Mouse (Mus musculus): ENCODE results near the gene Ipo9. TPM values are rescaled to one million over a fixed set of nuclear protein-coding genes. Genes with fewer than 3 reads are reported as not detected.
A peak's percentile ranks its signal among the peaks of the same experiment; 100 is the strongest.

Ipo9 gene
- polyA plus RNA-seq, 1 experiment from 2014 or later: 114 TPM

GRCm38 (mm10) chr1:135413996-135414395 lies 16.3 kb downstream of the Ipo9 start:
- Histone ChIP-seq H3K27me3 (replicated peaks; ENCODE audit: control insufficient read depth, insufficient read depth, low read length) (no peaks in the 10 kb centered on the region), H3K36me3 (ENCODE audit: control insufficient read depth, insufficient read depth, low read length) (peaks cover 92% of the 10 kb centered on the region), H3K9me3 (replicated peaks; ENCODE audit: control insufficient read depth, low read length) (no peaks in the 10 kb centered on the region), H3K4me2 (ENCODE audit: low read length) (no peak overlapping the region), H3K27ac (ENCODE audit: low read depth, low read length) (no peak overlapping the region), H3K9ac (ENCODE audit: low read length) (no peak overlapping the region), H3K4me1 (ENCODE audit: control insufficient read depth, insufficient read depth, low read length) (no peaks in the 10 kb centered on the region), H3K4me3 (ENCODE audit: low read depth, low read length) (no peak overlapping the region)
- ATAC-seq (no peak), DNase-seq (ENCODE audit: low spot score) (no peak)

- no peak for DNase-seq (ENCODE audit: low spot score)
- 86% methylated on average over 4 of the region's 4 CpGs for WGBS
These were observed 18.2 kb downstream of the Ipo9 start for GRCm38 (mm10) chr1:135412130-135412529.

GRCm38 (mm10) chr1:135410967-135411366 lies 19.3 kb downstream of the Ipo9 start:
- H3K4me2 ChIP-seq (ENCODE audit: low read length): no peak overlapping the region
- H3K27ac ChIP-seq (ENCODE audit: low read depth, low read length): no peak overlapping the region
- no peak for DNase-seq (ENCODE audit: low spot score)
- WGBS: 73% methylated on average over 2 of the region's 2 CpGs
- no peaks in the 10 kb centered on the region for H3K9me3 ChIP-seq (replicated peaks; ENCODE audit: control insufficient read depth, low read length)
- no peak for ATAC-seq
- peaks cover 92% of the 10 kb centered on the region for H3K36me3 ChIP-seq (ENCODE audit: control insufficient read depth, insufficient read depth, low read length)
- no peaks in the 10 kb centered on the region for H3K4me1 ChIP-seq (ENCODE audit: control insufficient read depth, insufficient read depth, low read length)
- H3K4me3 ChIP-seq (ENCODE audit: low read depth, low read length): no peak overlapping the region
- no peaks in the 10 kb centered on the region for H3K27me3 ChIP-seq (replicated peaks; ENCODE audit: control insufficient read depth, insufficient read depth, low read length)
- no peak overlapping the region for H3K9ac ChIP-seq (ENCODE audit: low read length)

More at GRCm38 (mm10) chr1:135412130-135412529, 18.2 kb downstream of the Ipo9 start:
- no peak overlapping the region for H3K27ac ChIP-seq (ENCODE audit: low read depth, low read length)
- H3K4me1 ChIP-seq (ENCODE audit: control insufficient read depth, insufficient read depth, low read length): no peaks in the 10 kb centered on the region
- H3K4me2 ChIP-seq (ENCODE audit: low read length): no peak overlapping the region
- no peak for ATAC-seq
- H3K36me3 ChIP-seq (ENCODE audit: control insufficient read depth, insufficient read depth, low read length): peaks cover 93% of the 10 kb centered on the region
- no peak overlapping the region for H3K4me3 ChIP-seq (ENCODE audit: low read depth, low read length)
- H3K27me3 ChIP-seq (replicated peaks; ENCODE audit: control insufficient read depth, insufficient read depth, low read length): no peaks in the 10 kb centered on the region
- H3K9ac ChIP-seq (ENCODE audit: low read length): no peak overlapping the region
- no peaks in the 10 kb centered on the region for H3K9me3 ChIP-seq (replicated peaks; ENCODE audit: control insufficient read depth, low read length)

GRCm38 (mm10) chr1:135408973-135409372 lies 21.3 kb downstream of the Ipo9 start:
- Histone ChIP-seq H3K9me3 (replicated peaks; ENCODE audit: control insufficient read depth, low read length) (no peaks in the 10 kb centered on the region), H3K4me1 (ENCODE audit: control insufficient read depth, insufficient read depth, low read length) (no peaks in the 10 kb centered on the region), H3K27me3 (replicated peaks; ENCODE audit: control insufficient read depth, insufficient read depth, low read length) (no peaks in the 10 kb centered on the region), H3K4me2 (ENCODE audit: low read length) (no peak overlapping the region), H3K27ac (ENCODE audit: low read depth, low read length) (no peak overlapping the region), H3K36me3 (ENCODE audit: control insufficient read depth, insufficient read depth, low read length) (peaks cover 93% of the 10 kb centered on the region), H3K9ac (ENCODE audit: low read length) (no peak overlapping the region), H3K4me3 (ENCODE audit: low read depth, low read length) (no peak overlapping the region)
- 98% methylated on average over 4 of the region's 4 CpGs for WGBS
- DNase-seq (ENCODE audit: low spot score) (no peak), ATAC-seq (no peak)

GRCm38 (mm10) chr1:135405356-135405755 lies 24.9 kb downstream of the Ipo9 start:
- ATAC-seq: no peak
- no peak for DNase-seq (ENCODE audit: low spot score)
- no peak overlapping the region for H3K9ac ChIP-seq (ENCODE audit: low read length)
- WGBS: 65% methylated on average over 7 of the region's 7 CpGs
- H3K27ac ChIP-seq (ENCODE audit: low read depth, low read length): no peak overlapping the region
- no peak overlapping the region for H3K4me3 ChIP-seq (ENCODE audit: low read depth, low read length)
- H3K36me3 ChIP-seq (ENCODE audit: control insufficient read depth, insufficient read depth, low read length): peaks cover 97% of the 10 kb centered on the region
- H3K4me2 ChIP-seq (ENCODE audit: low read length): no peak overlapping the region
- H3K27me3 ChIP-seq (replicated peaks; ENCODE audit: control insufficient read depth, insufficient read depth, low read length): no peaks in the 10 kb centered on the region
- H3K9me3 ChIP-seq (replicated peaks; ENCODE audit: control insufficient read depth, low read length): no peaks in the 10 kb centered on the region
- H3K4me1 ChIP-seq (ENCODE audit: control insufficient read depth, insufficient read depth, low read length): no peaks in the 10 kb centered on the region

GRCm38 (mm10) chr1:135401452-135402110 lies 28.7 kb downstream of the Ipo9 start:
- WGBS: 97% methylated on average over 3 of the region's 3 CpGs

GRCm38 (mm10) chr1:135399466-135399865 lies 30.8 kb downstream of the Ipo9 start:
- 95% methylated on average over 5 of the region's 5 CpGs for WGBS
- H3K4me1 ChIP-seq (ENCODE audit: control insufficient read depth, insufficient read depth, low read length): no peaks in the 10 kb centered on the region
- H3K36me3 ChIP-seq (ENCODE audit: control insufficient read depth, insufficient read depth, low read length): peaks cover 90% of the 10 kb centered on the region
- H3K4me2 ChIP-seq (ENCODE audit: low read length): no peak overlapping the region
- H3K9me3 ChIP-seq (replicated peaks; ENCODE audit: control insufficient read depth, low read length): no peaks in the 10 kb centered on the region
- no peak overlapping the region for H3K27ac ChIP-seq (ENCODE audit: low read depth, low read length)
- no peak for DNase-seq (ENCODE audit: low spot score)
- no peak for ATAC-seq
- H3K4me3 ChIP-seq (ENCODE audit: low read depth, low read length): no peak overlapping the region
- H3K9ac ChIP-seq (ENCODE audit: low read length): no peak overlapping the region
- no peaks in the 10 kb centered on the region for H3K27me3 ChIP-seq (replicated peaks; ENCODE audit: control insufficient read depth, insufficient read depth, low read length)

More at GRCm38 (mm10) chr1:135401452-135402110, 28.7 kb downstream of the Ipo9 start:
- no peak overlapping the region for H3K4me3 ChIP-seq (ENCODE audit: low read depth, low read length)
- no peaks in the 10 kb centered on the region for H3K9me3 ChIP-seq (replicated peaks; ENCODE audit: control insufficient read depth, low read length)
- DNase-seq (ENCODE audit: low spot score): peak; percentile 52
- H3K27ac ChIP-seq (ENCODE audit: low read depth, low read length): no peak overlapping the region
- no peaks in the 10 kb centered on the region for H3K4me1 ChIP-seq (ENCODE audit: control insufficient read depth, insufficient read depth, low read length)
- ATAC-seq: no peak
- no peak overlapping the region for H3K4me2 ChIP-seq (ENCODE audit: low read length)
- no peaks in the 10 kb centered on the region for H3K27me3 ChIP-seq (replicated peaks; ENCODE audit: control insufficient read depth, insufficient read depth, low read length)
- H3K9ac ChIP-seq (ENCODE audit: low read length): no peak overlapping the region
- peaks cover 91% of the 10 kb centered on the region for H3K36me3 ChIP-seq (ENCODE audit: control insufficient read depth, insufficient read depth, low read length)

GRCm38 (mm10) chr1:135385161-135385560 lies 45.1 kb downstream of the Ipo9 start:
- Histone ChIP-seq H3K4me3 (ENCODE audit: low read depth, low read length) (no peak overlapping the region), H3K27me3 (replicated peaks; ENCODE audit: control insufficient read depth, insufficient read depth, low read length) (no peaks in the 10 kb centered on the region), H3K9ac (ENCODE audit: low read length) (no peak overlapping the region), H3K27ac (ENCODE audit: low read depth, low read length) (no peak overlapping the region), H3K9me3 (replicated peaks; ENCODE audit: control insufficient read depth, low read length) (no peaks in the 10 kb centered on the region), H3K4me1 (ENCODE audit: control insufficient read depth, insufficient read depth, low read length) (no peaks in the 10 kb centered on the region), H3K36me3 (ENCODE audit: control insufficient read depth, insufficient read depth, low read length) (peaks cover 81% of the 10 kb centered on the region), H3K4me2 (ENCODE audit: low read length) (no peak overlapping the region)
- ATAC-seq (no peak), DNase-seq (ENCODE audit: low spot score) (no peak)
- 88% methylated on average over 9 of the region's 9 CpGs for WGBS

GRCm38 (mm10) chr1:135384171-135384570 lies 46.1 kb downstream of the Ipo9 start:
- no peak overlapping the region for H3K27ac ChIP-seq (ENCODE audit: low read depth, low read length)
- no peaks in the 10 kb centered on the region for H3K4me1 ChIP-seq (ENCODE audit: control insufficient read depth, insufficient read depth, low read length)
- H3K4me2 ChIP-seq (ENCODE audit: low read length): no peak overlapping the region
- H3K9ac ChIP-seq (ENCODE audit: low read length): no peak overlapping the region
- no peaks in the 10 kb centered on the region for H3K9me3 ChIP-seq (replicated peaks; ENCODE audit: control insufficient read depth, low read length)
- H3K27me3 ChIP-seq (replicated peaks; ENCODE audit: control insufficient read depth, insufficient read depth, low read length): no peaks in the 10 kb centered on the region
- DNase-seq (ENCODE audit: low spot score) (no peak), ATAC-seq (no peak)
- no peak overlapping the region for H3K4me3 ChIP-seq (ENCODE audit: low read depth, low read length)
- WGBS: 97% methylated on average over 5 of the region's 5 CpGs
- peaks cover 71% of the 10 kb centered on the region for H3K36me3 ChIP-seq (ENCODE audit: control insufficient read depth, insufficient read depth, low read length)
